ENCODE assay signal across 7 mouse cellular contexts in genomic region chr9:46119943-46120441, GRCm38 (mm10).
DNase-seq lines count a peak whose midpoint lies in the region; ATAC-seq lines count a peak whose summit lies in the region.

No protein-coding gene starts in this region.

- H3K9me3 ChIP-seq in intestine, embryonic 15.5 days = no peaks in the 10 kb centered on the region
- no peaks in the 10 kb centered on the region for H3K9me3 ChIP-seq in limb, embryonic 10.5 days (replicated peaks)
- H3K9me3 ChIP-seq in midbrain, embryonic 11.5 days (ENCODE audit: control insufficient read depth, low read length) = peaks cover 4% of the 10 kb centered on the region; the same call in 1 of the 2 replicates

- no peak overlapping the region for H3K4me3 ChIP-seq in intestine, embryonic 15.5 days (replicated peaks)
- no peak overlapping the region for H3K4me3 ChIP-seq in limb, embryonic 10.5 days
- H3K4me3 ChIP-seq in midbrain, embryonic 11.5 days (ENCODE audit: low read depth, low read length) = no peak overlapping the region

- ATAC-seq in intestine, embryonic 15.5 days = peak; percentile 94
- ATAC-seq in midbrain, embryonic 11.5 days (ENCODE audit: low FRiP score) = peak; percentile 96

- H3K4me1 ChIP-seq in intestine, embryonic 15.5 days (replicated peaks) = peaks cover 21% of the 10 kb centered on the region
- peaks cover 41% of the 10 kb centered on the region for H3K4me1 ChIP-seq in limb, embryonic 10.5 days
- peaks cover 14% of the 10 kb centered on the region for H3K4me1 ChIP-seq in midbrain, embryonic 11.5 days (ENCODE audit: control insufficient read depth, insufficient read depth, low read length)

- no peaks in the 10 kb centered on the region for H3K27me3 ChIP-seq in intestine, embryonic 15.5 days (replicated peaks)
- H3K27me3 ChIP-seq in limb, embryonic 10.5 days (ENCODE audit: low read depth, poor library complexity, severe bottlenecking) = no peaks in the 10 kb centered on the region
- no peaks in the 10 kb centered on the region for H3K27me3 ChIP-seq in midbrain, embryonic 11.5 days (ENCODE audit: control insufficient read depth, insufficient read depth, low read length)

- no peak overlapping the region for H3K4me2 ChIP-seq in intestine, embryonic 15.5 days (replicated peaks)
- H3K4me2 ChIP-seq in midbrain, embryonic 11.5 days = no peak overlapping the region

- WGBS in intestine, embryonic 15.5 days = 8% methylated on average over 6 of the region's 6 CpGs
- WGBS in limb, embryonic 10.5 days = 29% methylated on average over 6 of the region's 6 CpGs
- 2% methylated on average over 6 of the region's 6 CpGs for WGBS in midbrain, embryonic 11.5 days

- no peaks in the 10 kb centered on the region for H3K36me3 ChIP-seq in intestine, embryonic 15.5 days
- peaks cover 21% of the 10 kb centered on the region for H3K36me3 ChIP-seq in limb, embryonic 10.5 days
- no peaks in the 10 kb centered on the region for H3K36me3 ChIP-seq in midbrain, embryonic 11.5 days (ENCODE audit: control insufficient read depth, insufficient read depth, low read length)

- H3K9ac ChIP-seq in intestine, embryonic 15.5 days = no peak overlapping the region
- peak overlapping the region; percentile 28; the same call in 1 of the 2 replicates for H3K9ac ChIP-seq in midbrain, embryonic 11.5 days (ENCODE audit: low read length)

- peak; percentile 94 to 95 for DNase-seq in adrenal gland, adult (ENCODE audit: inconsistent age in 2 of 2, low spot score in 1 of 2)
- DNase-seq in embryo, embryonic 10.5 days (ENCODE audit: low spot score) = peak; percentile 81
- peak; percentile 68 to 88 for DNase-seq in gastrocnemius, postnatal 4 days (ENCODE audit: low spot score in 2 of 2)
- DNase-seq in limb, embryonic 10.5 days (ENCODE audit: low spot score) = peak; percentile 65
- DNase-seq in midbrain, embryonic 11.5 days (ENCODE audit: low spot score, missing footprints) = peak; percentile 91
- DNase-seq in skeletal muscle tissue, adult 2 months (ENCODE audit: low read depth, low spot score) = peak; percentile 91

- peak overlapping the region; percentile 33 for H3K27ac ChIP-seq in intestine, embryonic 15.5 days
- peak overlapping the region; percentile 79 for H3K27ac ChIP-seq in limb, embryonic 10.5 days
- H3K27ac ChIP-seq in midbrain, embryonic 11.5 days (ENCODE audit: low read depth, low read length) = peak overlapping the region; percentile 32; the same call in 1 of the 2 replicates
